Mouse (Mus musculus): ENCODE data around the gene Kcne3. TPM values are rescaled to one million over a fixed set of nuclear protein-coding genes. Genes with fewer than 3 reads are reported as not detected.

The Kcne3 gene
- total RNA-seq, 2 experiments from 2014 or later, result 0.35 to 0.57 TPM

DNA sequence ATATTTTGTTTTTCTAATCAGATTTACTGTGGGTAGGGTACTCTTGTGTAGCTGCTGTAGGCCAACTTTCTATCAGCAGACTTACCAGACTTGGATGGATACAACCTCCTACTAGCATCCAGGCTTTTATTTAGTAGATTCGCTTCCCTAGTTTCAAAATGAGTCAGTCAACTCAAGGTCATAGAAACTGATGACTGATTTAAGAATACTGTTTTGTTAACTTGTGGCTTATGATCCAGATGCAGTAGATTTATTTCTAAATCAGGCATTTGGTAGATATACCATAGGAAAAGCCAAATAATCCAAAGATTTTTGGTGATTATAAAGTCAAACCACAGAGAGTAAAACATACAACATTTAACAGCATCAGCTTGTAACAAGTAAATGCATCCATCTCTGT is 54.3 kb downstream of the Kcne3 start:
- no peak for DNase-seq (ENCODE audit: low spot score in 2 of 2)
- intact Hi-C loops (cut with DNase I), result no loop called here

DNA sequence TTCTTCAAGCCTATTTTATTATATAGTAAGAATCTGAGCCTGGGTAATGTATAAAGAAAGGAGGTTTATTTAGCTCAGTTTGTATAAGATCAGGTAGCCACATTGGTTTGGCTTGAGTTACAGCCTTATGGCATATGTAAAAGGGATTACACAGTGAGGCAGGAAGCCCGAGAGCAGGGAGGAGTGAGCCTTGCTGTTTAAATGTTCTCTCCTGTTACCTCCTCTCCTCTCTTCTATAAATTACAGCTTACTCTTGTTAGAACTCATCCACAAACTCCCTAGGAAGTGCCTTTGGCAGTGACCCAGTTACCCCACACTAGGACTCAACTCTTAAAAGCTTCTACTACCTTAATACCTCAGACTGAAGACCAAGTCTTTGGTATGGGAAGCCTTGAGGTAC is 55.4 kb downstream of the Kcne3 start:
- intact Hi-C loops (cut with DNase I), result no loop called here

DNA sequence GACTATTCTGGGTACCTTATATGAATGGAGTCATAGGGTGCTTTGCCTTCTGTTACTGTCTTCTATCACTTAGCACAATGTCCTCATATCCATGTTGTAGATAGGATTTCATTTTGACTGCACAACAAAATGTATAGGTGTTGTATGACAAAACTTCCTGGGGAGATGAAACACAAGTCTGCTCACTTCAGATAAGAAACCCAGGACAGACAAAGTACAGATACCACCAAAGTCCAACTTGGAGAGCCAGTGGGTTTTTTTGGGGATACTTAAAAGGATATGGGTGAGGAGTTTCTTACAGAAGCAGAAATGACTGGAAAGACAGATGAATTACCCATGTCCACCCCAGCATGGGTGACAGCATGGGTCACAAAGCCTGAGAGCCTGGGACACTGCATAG is 57.4 kb downstream of the Kcne3 start:
- intact Hi-C loops (cut with DNase I), result loop anchor here (2.0 kb wide), 1 partner anchor 43 kb away; no protein-coding TSS in a partner anchor

More for the DNA sequence above, 55.4 kb downstream of the Kcne3 start:
- DNase-seq (ENCODE audit: low spot score in 2 of 2), result no peak

More for the DNA sequence above, 57.4 kb downstream of the Kcne3 start:
- no peak for DNase-seq (ENCODE audit: low spot score in 2 of 2)

Other genes with a start within 250 kb of the Kcne3 start
- gene Rnf169, start 196.1 kb upstream of the Kcne3 start, total RNA-seq (2021), result 10 to 100 TPM; 49.1 to 49.3 TPM
- gene Chrdl2, start 170.3 kb upstream of the Kcne3 start, total RNA-seq (2021), result under 1 TPM in 1 of 2 experiments, not detected in 1; 0.70 TPM
- gene Pold3, start 54.9 kb upstream of the Kcne3 start, total RNA-seq (2021), result 10 to 100 TPM; 23.0 to 37.3 TPM
- gene Lipt2, start 17.2 kb upstream of the Kcne3 start, total RNA-seq (2021), result 1 to 10 TPM; 4.2 to 5.8 TPM
- 100 to 1,000 TPM; 294 to 308 TPM for gene Pgm2l1, start 50.9 kb downstream of the Kcne3 start, total RNA-seq (2021)
- gene P4ha3, start 109.0 kb downstream of the Kcne3 start, total RNA-seq (2021), result 1 to 10 TPM; 5.4 to 5.9 TPM
- gene C2cd3, start 195.7 kb downstream of the Kcne3 start, total RNA-seq (2021), result 10 to 100 TPM; 20.5 to 28.1 TPM
- 100 to 1,000 TPM; 204 to 224 TPM for gene Ppme1, start 195.8 kb downstream of the Kcne3 start, total RNA-seq (2021)

Data from left cerebral cortex, postnatal 36 days (tissue).